10 mouse cellular contexts compared by ENCODE assay signal in genomic region chr13:63701199-63702175, GRCm38 (mm10).
DNase-seq lines count a peak whose midpoint lies in the region; ATAC-seq and TF ChIP-seq lines count a peak whose summit lies in the region.
"Had no signal": no experiment of that assay in that cellular context is flagged by ENCODE, and none has a peak within 500 bp of the region (broad histone marks: within the 10 kb centered on the region; RNA-seq: fewer than 3 reads in every experiment).

No protein-coding gene starts in this region.

- TF ChIP-seq POLR2A in brain, embryonic 14.5 days (IDR thresholded peaks at IDR 0.05; ENCODE audit: borderline replicate concordance, extremely low read depth, insufficient read depth, insufficient read length, poor library complexity, severe bottlenecking): no peak

- H3K4me3 ChIP-seq in kidney, embryonic 16.5 days (ENCODE audit: low read length): no peak overlapping the region
- no peak overlapping the region for H3K4me3 ChIP-seq in intestine, postnatal 0 days (ENCODE audit: low read depth, low read length)
- no peak overlapping the region for H3K4me3 ChIP-seq in neural tube, embryonic 14.5 days (ENCODE audit: low read depth, low read length)

- WGBS in kidney, embryonic 16.5 days: 33% methylated on average over 9 of the region's 9 CpGs
- 43% methylated on average over 9 of the region's 9 CpGs for WGBS in intestine, postnatal 0 days
- 28% methylated on average over 9 of the region's 9 CpGs for WGBS in neural tube, embryonic 14.5 days

- no peak for TF ChIP-seq CTCF in brain, embryonic 14.5 days (IDR thresholded peaks at IDR 0.05; ENCODE audit: borderline replicate concordance, extremely low read depth, insufficient read depth, insufficient read length)
- TF ChIP-seq CTCF in intestine, postnatal 0 days (IDR thresholded peaks at IDR 0.05; ENCODE audit: low read depth): no peak

- no peaks in the 10 kb centered on the region for H3K36me3 ChIP-seq in kidney, embryonic 16.5 days (ENCODE audit: insufficient read depth, low read length)
- H3K36me3 ChIP-seq in intestine, postnatal 0 days (ENCODE audit: control insufficient read depth, insufficient read depth): no peaks in the 10 kb centered on the region
- H3K36me3 ChIP-seq in neural tube, embryonic 14.5 days (ENCODE audit: control insufficient read depth, insufficient read depth, low read length): no peaks in the 10 kb centered on the region

- peaks cover 6% of the 10 kb centered on the region for H3K4me1 ChIP-seq in kidney, embryonic 16.5 days (ENCODE audit: insufficient read depth, low read length)
- H3K4me1 ChIP-seq in intestine, postnatal 0 days (replicated peaks; ENCODE audit: control insufficient read depth, insufficient read depth, low read length): no peaks in the 10 kb centered on the region
- peaks cover 7% of the 10 kb centered on the region; the same call in 1 of the 2 replicates for H3K4me1 ChIP-seq in neural tube, embryonic 14.5 days (ENCODE audit: control insufficient read depth, insufficient read depth, low read length)

- no peak for DNase-seq in kidney, adult 18-20 months
- peak; percentile 32 for DNase-seq in brain, embryonic 14.5 days (ENCODE audit: low read depth)
- DNase-seq in thymus, postnatal 0 days (ENCODE audit: low spot score): no peak
- no peak for DNase-seq in urinary bladder, adult 2 months (ENCODE audit: low spot score)
- no peak for DNase-seq in gastrocnemius, postnatal 25 days
- DNase-seq: kidney, adult 8-10 months had no signal

- no peaks in the 10 kb centered on the region for H3K27me3 ChIP-seq in kidney, embryonic 16.5 days (ENCODE audit: insufficient read depth, low read length)
- H3K27me3 ChIP-seq in intestine, postnatal 0 days (replicated peaks; ENCODE audit: control insufficient read depth, insufficient read depth, low read length): no peaks in the 10 kb centered on the region
- no peaks in the 10 kb centered on the region for H3K27me3 ChIP-seq in neural tube, embryonic 14.5 days (ENCODE audit: control insufficient read depth, insufficient read depth, low read length)

- no peak overlapping the region for H3K9ac ChIP-seq in kidney, embryonic 16.5 days (replicated peaks; ENCODE audit: low read length)
- H3K9ac ChIP-seq in intestine, postnatal 0 days (ENCODE audit: low read depth, low read length): no peak overlapping the region
- no peak overlapping the region for H3K9ac ChIP-seq in neural tube, embryonic 14.5 days (replicated peaks; ENCODE audit: low read depth, low read length)

- peak overlapping the region; percentile 13; the same call in 1 of the 2 replicates for H3K27ac ChIP-seq in kidney, embryonic 16.5 days (ENCODE audit: low read length)
- H3K27ac ChIP-seq in intestine, postnatal 0 days (ENCODE audit: low read depth, low read length): peak overlapping the region; percentile 35; the same call in 1 of the 2 replicates
- H3K27ac ChIP-seq in neural tube, embryonic 14.5 days (ENCODE audit: low read depth, low read length): peak overlapping the region; percentile 55

- no peak overlapping the region for H3K4me2 ChIP-seq in kidney, embryonic 16.5 days (replicated peaks; ENCODE audit: low read depth, low read length)
- H3K4me2 ChIP-seq in intestine, postnatal 0 days (replicated peaks; ENCODE audit: low read depth): no peak overlapping the region
- no peak overlapping the region for H3K4me2 ChIP-seq in neural tube, embryonic 14.5 days (ENCODE audit: low read depth, low read length)

- no peaks in the 10 kb centered on the region for H3K9me3 ChIP-seq in kidney, embryonic 16.5 days (ENCODE audit: low read length)
- no peaks in the 10 kb centered on the region for H3K9me3 ChIP-seq in intestine, postnatal 0 days (ENCODE audit: control insufficient read depth)
- H3K9me3 ChIP-seq in neural tube, embryonic 14.5 days (ENCODE audit: control insufficient read depth, low read length): no peaks in the 10 kb centered on the region

- ATAC-seq in kidney, embryonic 16.5 days (ENCODE audit: low FRiP score, low TSS enrichment): peak; percentile 71; the same call in 1 of the 2 replicates
- no peak for ATAC-seq in intestine, postnatal 0 days
- no peak; the same call in 1 of the 2 replicates for ATAC-seq in neural tube, embryonic 14.5 days (ENCODE audit: low read depth)
- ATAC-seq: forebrain, embryonic 16.5 days had no signal
